Mouse (Mus musculus) hindbrain, embryonic 10.5 days (tissue): ENCODE results near the gene Mphosph9. TPM values are rescaled to one million over a fixed set of nuclear protein-coding genes. Genes with fewer than 3 reads are reported as not detected.

Experiments
- DNase-seq: peaks from one replicate; pipeline ENCODE4 v3.0.0-alpha.2; 2017; ENCODE audit warnings: low spot score
- H3K27ac ChIP-seq: fragments of 300-500 bp; sonication (generic); 2 replicates; pipeline ENCODE4 v1.5.1; 2016; ENCODE audit warnings: mild to moderate bottlenecking, moderate library complexity
- H3K27me3 ChIP-seq: fragments of 300-500 bp; sonication (generic); 2 replicates; pipeline ENCODE4 v1.6.1; 2016; ENCODE audit warnings: mild to moderate bottlenecking; ENCODE audit not compliant: poor library complexity, insufficient read depth, severe bottlenecking
- H3K36me3 ChIP-seq: fragments of 300-500 bp; sonication (generic); 2 replicates; pipeline ENCODE4 v1.6.1; 2016; ENCODE audit warnings: mild to moderate bottlenecking, moderate library complexity
- H3K4me1 ChIP-seq: fragments of 300-500 bp; sonication (generic); replicated peaks from 2 replicates; pipeline ENCODE4 v1.6.1; 2016; ENCODE audit warnings: mild to moderate bottlenecking
- H3K4me3 ChIP-seq: fragments of 300-500 bp; sonication (generic); 2 replicates; pipeline ENCODE4 v1.5.1; 2016; ENCODE audit warnings: mild to moderate bottlenecking, moderate library complexity
- H3K9me3 ChIP-seq: fragments of 300-500 bp; sonication (generic); 2 replicates; pipeline ENCODE4 v1.6.1; 2016; ENCODE audit warnings: mild to moderate bottlenecking, moderate library complexity
- WGBS: fragments of 180-500 bp; shearing (Covaris S2); methylation state at CpG from one replicate; pipeline ENCODE4 v1.1.7; 2016; 5-methylcytosine and 5-hydroxymethylcytosine counted together
- polyA plus RNA-seq: library from polyadenylated mRNA; unstranded; fragments of >200 nt; fragmentation: Nextera tagmentation; extraction: Ambion mirVana; gene quantifications from 2 replicates; pipeline ENCODE4 v1.2.1, GENCODE M21; 2016

Gene Mphosph9
- polyA plus RNA-seq, 1 experiment from 2014 or later: 17.3 TPM

GRCm38 (mm10) chr5:124240841-124241685, 86.7 kb downstream of the Mphosph9 start:
- peaks cover 35% of the 10 kb centered on the region for H3K4me1 ChIP-seq
- 45% methylated on average over 22 of the region's 22 CpGs for WGBS
- no peaks in the 10 kb centered on the region for H3K9me3 ChIP-seq
- no peaks in the 10 kb centered on the region for H3K27me3 ChIP-seq
- H3K36me3 ChIP-seq: peaks cover 19% of the 10 kb centered on the region
- no peak for DNase-seq
- H3K4me3 ChIP-seq: no peak overlapping the region; the same call in 1 of the 2 replicates
- H3K27ac ChIP-seq: peak overlapping the region; percentile 62

GRCm38 (mm10) chr5:124236180-124236579, 91.6 kb downstream of the Mphosph9 start:
- no peak overlapping the region for H3K4me3 ChIP-seq
- DNase-seq: no peak
- 84% methylated on average over 4 of the region's 4 CpGs for WGBS
- H3K4me1 ChIP-seq: peaks cover 47% of the 10 kb centered on the region
- H3K36me3 ChIP-seq: no peaks in the 10 kb centered on the region
- H3K27me3 ChIP-seq: no peaks in the 10 kb centered on the region
- H3K9me3 ChIP-seq: no peaks in the 10 kb centered on the region
- no peak overlapping the region for H3K27ac ChIP-seq

- H3K4me1 ChIP-seq: peaks cover 42% of the 10 kb centered on the region
- no peak overlapping the region for H3K4me3 ChIP-seq
- H3K36me3 ChIP-seq: no peaks in the 10 kb centered on the region
- H3K27ac ChIP-seq: 0 out of 2 replicates have a peak overlapping the region, but pooled peaks have one; percentile 47
- no peak for DNase-seq
- H3K9me3 ChIP-seq: no peaks in the 10 kb centered on the region
- 91% methylated on average over 6 of the region's 6 CpGs for WGBS
- no peaks in the 10 kb centered on the region for H3K27me3 ChIP-seq
Observed at GRCm38 (mm10) chr5:124234778-124235177, 93.0 kb downstream of the Mphosph9 start.

GRCm38 (mm10) chr5:124233874-124234661, 93.7 kb downstream of the Mphosph9 start:
- peak overlapping the region; percentile 47; the same call in 1 of the 2 replicates for H3K27ac ChIP-seq
- H3K36me3 ChIP-seq: no peaks in the 10 kb centered on the region
- DNase-seq: no peak
- H3K4me3 ChIP-seq: no peak overlapping the region
- WGBS: 61% methylated on average over 12 of the region's 12 CpGs
- H3K4me1 ChIP-seq: peaks cover 42% of the 10 kb centered on the region
- H3K9me3 ChIP-seq: no peaks in the 10 kb centered on the region
- no peaks in the 10 kb centered on the region for H3K27me3 ChIP-seq

- Histone ChIP-seq H3K27ac (no peak overlapping the region), H3K4me3 (no peak overlapping the region), H3K4me1 (peaks cover 38% of the 10 kb centered on the region), H3K27me3 (no peaks in the 10 kb centered on the region), H3K36me3 (no peaks in the 10 kb centered on the region), H3K9me3 (no peaks in the 10 kb centered on the region)
- DNase-seq: no peak
- 77% methylated on average over 8 of the region's 8 CpGs for WGBS
Observed at GRCm38 (mm10) chr5:124233144-124233465, 94.7 kb downstream of the Mphosph9 start.

GRCm38 (mm10) chr5:124232360-124233143, 95.2 kb downstream of the Mphosph9 start:
- no peak for DNase-seq
- H3K27ac ChIP-seq: 0 out of 2 replicates have a peak overlapping the region, but pooled peaks have one; percentile 42
- no peaks in the 10 kb centered on the region for H3K27me3 ChIP-seq
- H3K4me3 ChIP-seq: no peak overlapping the region
- no peaks in the 10 kb centered on the region for H3K9me3 ChIP-seq
- no peaks in the 10 kb centered on the region for H3K36me3 ChIP-seq
- peaks cover 40% of the 10 kb centered on the region for H3K4me1 ChIP-seq
- 65% methylated on average over 18 of the region's 18 CpGs for WGBS

- H3K36me3 ChIP-seq: no peaks in the 10 kb centered on the region
- H3K9me3 ChIP-seq: no peaks in the 10 kb centered on the region
- H3K4me1 ChIP-seq: peaks cover 60% of the 10 kb centered on the region
- no peak for DNase-seq
- no peak overlapping the region for H3K27ac ChIP-seq
- 81% methylated on average over 9 of the region's 9 CpGs for WGBS
- no peak overlapping the region for H3K4me3 ChIP-seq
- no peaks in the 10 kb centered on the region for H3K27me3 ChIP-seq
Observed at GRCm38 (mm10) chr5:124230461-124230860, 97.3 kb downstream of the Mphosph9 start.

- DNase-seq: no peak
- peaks cover 48% of the 10 kb centered on the region for H3K4me1 ChIP-seq
- no peaks in the 10 kb centered on the region for H3K27me3 ChIP-seq
- H3K4me3 ChIP-seq: no peak overlapping the region
- H3K36me3 ChIP-seq: no peaks in the 10 kb centered on the region
- no peaks in the 10 kb centered on the region for H3K9me3 ChIP-seq
- H3K27ac ChIP-seq: 0 out of 2 replicates have a peak overlapping the region, but pooled peaks have one; percentile 66
- WGBS: 48% methylated on average over 6 of the region's 6 CpGs
Observed at GRCm38 (mm10) chr5:124227193-124227592, 100.6 kb downstream of the Mphosph9 start.

GRCm38 (mm10) chr5:124226494-124226893, 101.3 kb downstream of the Mphosph9 start:
- peak overlapping the region; percentile 66 for H3K27ac ChIP-seq
- no peak for DNase-seq
- no peak overlapping the region for H3K4me3 ChIP-seq
- no peaks in the 10 kb centered on the region for H3K27me3 ChIP-seq
- WGBS: 85% methylated on average over 4 of the region's 4 CpGs
- H3K36me3 ChIP-seq: no peaks in the 10 kb centered on the region
- no peaks in the 10 kb centered on the region for H3K9me3 ChIP-seq
- H3K4me1 ChIP-seq: peaks cover 47% of the 10 kb centered on the region

- no peaks in the 10 kb centered on the region for H3K27me3 ChIP-seq
- H3K4me1 ChIP-seq: peaks cover 48% of the 10 kb centered on the region
- no peaks in the 10 kb centered on the region for H3K36me3 ChIP-seq
- DNase-seq: no peak
- 88% methylated on average over 7 of the region's 7 CpGs for WGBS
- no peaks in the 10 kb centered on the region for H3K9me3 ChIP-seq
- H3K27ac ChIP-seq: peak overlapping the region; percentile 66; the same call in 1 of the 2 replicates
- H3K4me3 ChIP-seq: no peak overlapping the region
Observed at GRCm38 (mm10) chr5:124225891-124226290, 101.9 kb downstream of the Mphosph9 start.

GRCm38 (mm10) chr5:124224321-124225092, 103.3 kb downstream of the Mphosph9 start:
- H3K36me3 ChIP-seq: no peaks in the 10 kb centered on the region
- DNase-seq: no peak
- H3K4me3 ChIP-seq: no peak overlapping the region
- H3K4me1 ChIP-seq: peaks cover 46% of the 10 kb centered on the region
- no peaks in the 10 kb centered on the region for H3K27me3 ChIP-seq
- no peaks in the 10 kb centered on the region for H3K9me3 ChIP-seq
- H3K27ac ChIP-seq: 0 out of 2 replicates have a peak overlapping the region, but pooled peaks have one; percentile 40
- WGBS: 77% methylated on average over 16 of the region's 16 CpGs

- no peak for DNase-seq
- H3K9me3 ChIP-seq: no peaks in the 10 kb centered on the region
- no peak overlapping the region for H3K27ac ChIP-seq
- no peaks in the 10 kb centered on the region for H3K27me3 ChIP-seq
- no peak overlapping the region for H3K4me3 ChIP-seq
- H3K4me1 ChIP-seq: peaks cover 51% of the 10 kb centered on the region
- H3K36me3 ChIP-seq: no peaks in the 10 kb centered on the region
- 91% methylated on average over 8 of the region's 8 CpGs for WGBS
Observed at GRCm38 (mm10) chr5:124223574-124223973, 104.2 kb downstream of the Mphosph9 start.
